Mouse (Mus musculus): Measurements from ENCODE around the gene Tnf.

Tnf gene

DNA sequence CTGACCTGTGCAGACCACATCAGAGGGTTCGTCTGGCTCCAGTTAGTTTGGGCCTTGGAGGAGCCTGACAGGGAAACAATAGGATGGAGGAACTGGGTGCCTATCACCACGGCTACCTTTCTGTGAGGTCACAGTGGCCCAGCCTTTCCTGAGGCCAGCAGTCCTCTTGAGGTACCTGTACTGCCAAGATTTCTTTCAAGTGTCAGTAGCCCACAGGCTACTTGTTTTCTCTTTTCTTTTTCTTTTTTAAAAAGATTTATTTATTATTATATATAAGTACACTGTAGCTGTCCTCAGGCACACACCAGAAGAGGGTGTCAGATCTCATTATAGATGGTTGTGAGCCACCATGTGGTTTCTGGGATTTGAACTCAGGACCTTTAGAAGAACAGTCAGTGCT, 25.8 kb downstream of the Tnf start, which contains the start of gene Aif1:
Gene Aif1 (minus strand): TSS at position 101 of the 400 bp plus-strand sequence.
- no peak for DNase-seq (ENCODE audit: extremely low read depth, insufficient read length, low spot score)

DNA sequence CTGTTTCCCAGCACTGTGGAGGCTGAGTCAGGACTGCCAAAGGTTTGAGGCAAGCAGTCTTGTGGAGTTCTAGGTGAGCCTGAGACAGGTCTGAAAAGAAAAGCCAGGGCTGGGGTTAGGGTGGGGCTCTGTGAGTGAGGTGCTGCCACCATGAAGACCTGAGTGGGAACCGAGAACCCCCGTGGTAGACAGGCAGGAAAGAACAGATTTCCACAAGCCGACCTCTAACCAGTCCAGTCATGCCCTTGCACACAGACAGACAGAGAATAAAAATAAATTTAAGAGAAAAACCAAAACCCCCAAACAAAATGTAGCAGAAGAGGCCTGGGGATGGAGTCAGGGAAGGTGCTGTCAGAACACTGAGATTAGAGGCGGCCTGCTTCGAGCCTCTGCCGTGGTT, 26.4 kb downstream of the Tnf start:
- DNase-seq (ENCODE audit: extremely low read depth, insufficient read length, low spot score), result no peak

DNA sequence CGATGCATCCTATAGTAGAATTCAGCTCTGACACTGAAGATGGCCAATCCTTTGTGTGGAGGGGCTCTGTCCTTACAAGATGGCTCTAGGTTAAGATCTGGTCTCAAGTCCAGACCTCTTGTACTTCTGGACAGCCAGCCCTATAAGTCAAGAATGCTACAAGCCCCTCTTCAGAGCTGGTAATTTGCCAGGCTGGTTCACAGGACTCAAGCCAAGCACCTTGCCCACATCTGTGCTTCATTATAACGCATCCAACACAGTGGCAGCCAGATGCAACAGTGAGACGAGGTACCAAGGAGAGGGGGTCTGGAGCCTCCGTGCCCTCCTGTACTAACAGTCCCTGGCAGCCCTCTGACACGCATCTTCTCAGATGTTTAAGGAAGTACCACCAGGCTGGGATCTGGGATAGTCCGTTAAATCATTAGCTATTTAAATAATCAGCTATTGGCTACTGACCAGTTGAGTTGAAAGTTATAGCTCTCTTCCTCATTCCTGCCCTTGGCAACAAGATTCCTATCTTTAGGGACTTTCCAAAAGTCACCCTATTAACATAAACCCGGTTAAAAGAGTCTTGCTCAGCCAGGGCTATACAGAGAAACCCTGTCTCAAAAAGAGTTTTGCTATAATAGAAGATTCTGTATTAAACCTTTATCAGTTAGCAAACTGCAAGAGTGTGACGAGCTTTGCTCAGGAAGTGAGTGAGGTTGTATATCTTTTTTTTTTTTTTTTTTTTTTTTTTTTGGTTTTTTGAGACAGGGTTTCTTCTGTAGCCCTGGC, 27.4 kb downstream of the Tnf start:
- no peak for DNase-seq (ENCODE audit: extremely low read depth, insufficient read length, low spot score)

DNA sequence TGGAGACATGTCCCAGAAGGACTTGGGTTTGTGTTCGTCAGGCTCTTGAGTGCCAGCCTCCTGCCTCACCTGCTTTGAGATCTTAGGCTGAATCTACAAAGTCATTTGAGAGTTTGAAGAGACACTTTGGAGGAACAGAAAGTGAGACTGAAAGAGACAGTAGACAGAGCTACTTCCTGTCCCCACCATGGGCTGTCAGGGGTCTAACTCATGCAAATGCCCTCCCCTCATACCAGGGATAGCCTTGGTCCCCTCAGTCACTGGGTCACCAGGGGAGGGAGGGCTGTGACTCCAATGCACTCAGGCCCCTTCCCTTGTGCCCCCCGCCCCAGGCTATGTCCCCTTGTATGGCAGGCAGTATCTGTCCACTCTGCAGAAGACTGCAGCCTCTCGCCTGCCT, 28.5 kb downstream of the Tnf start:
- no peak for DNase-seq (ENCODE audit: extremely low read depth, insufficient read length, low spot score)

DNA sequence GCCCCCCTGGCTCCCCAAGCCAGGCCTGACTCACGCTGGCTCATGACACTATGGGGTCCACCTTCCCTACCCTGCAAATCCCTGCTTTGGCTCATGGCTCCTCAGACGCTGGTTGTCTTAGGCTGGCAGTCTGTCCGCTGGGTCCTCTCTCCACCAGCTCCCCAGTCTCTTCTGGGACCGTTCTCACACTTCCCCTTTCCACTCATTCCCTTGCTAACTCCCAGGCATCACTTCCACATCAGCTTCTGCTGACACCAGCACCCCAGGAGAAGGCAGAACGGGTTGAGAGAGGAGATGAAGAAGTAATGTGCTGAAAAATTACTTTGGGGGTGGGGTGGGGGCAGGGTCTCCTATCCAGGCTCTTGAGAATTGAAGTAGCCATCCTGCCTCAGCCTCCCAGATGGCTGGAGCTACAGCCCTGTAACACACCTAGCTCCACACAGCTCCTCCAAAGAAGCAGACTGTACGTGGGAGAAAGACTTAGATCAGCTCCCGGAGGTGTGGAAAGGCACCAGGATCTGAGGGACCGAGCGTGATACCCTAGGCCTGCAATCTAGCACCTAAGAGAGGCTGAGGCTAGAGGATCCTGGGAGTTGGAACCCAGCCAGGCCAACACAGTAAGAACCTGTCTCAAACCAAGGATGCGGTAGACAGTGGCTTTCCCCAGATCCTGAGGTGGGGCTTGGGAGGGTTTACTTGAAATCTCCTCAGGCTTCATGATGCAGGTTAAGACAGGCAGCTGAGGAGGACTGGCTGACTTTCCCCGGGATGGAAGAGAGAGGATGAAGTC, 29.2 kb downstream of the Tnf start:
- DNase-seq (ENCODE audit: extremely low read depth, insufficient read length, low spot score), result no peak

DNA sequence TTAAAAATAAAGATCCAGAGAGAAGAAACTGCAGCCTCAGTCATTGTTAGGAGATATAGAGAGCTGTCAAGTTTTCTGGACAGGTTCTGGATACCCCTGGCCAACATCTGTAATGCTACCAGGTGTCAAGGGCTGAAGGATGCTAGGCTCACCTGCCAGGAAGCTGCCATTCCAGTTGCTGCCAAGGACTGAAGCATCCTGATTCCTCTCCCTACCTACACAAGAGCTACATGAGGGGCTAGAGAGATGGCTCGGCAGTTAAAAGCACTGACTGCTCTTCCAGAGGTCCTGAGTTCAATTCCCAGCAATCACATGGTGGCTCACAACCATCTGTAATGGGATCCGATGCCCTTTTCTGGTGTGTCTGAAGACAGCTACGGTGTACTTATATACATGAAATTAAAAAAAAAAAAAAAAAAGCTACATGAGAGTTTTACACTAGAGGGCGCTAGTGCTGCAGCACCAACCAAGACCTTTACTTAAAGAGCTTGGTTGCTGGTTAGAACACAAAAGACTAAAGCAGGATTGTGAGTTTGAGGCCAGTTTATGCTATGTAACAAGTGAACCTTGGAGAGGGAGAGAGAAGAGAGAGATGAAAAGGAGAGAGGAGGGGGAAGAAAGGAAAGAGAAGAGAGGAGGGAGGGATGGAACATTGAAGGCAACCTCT, 33.1 kb downstream of the Tnf start:
- DNase-seq (ENCODE audit: extremely low read depth, insufficient read length, low spot score), result no peak

DNA sequence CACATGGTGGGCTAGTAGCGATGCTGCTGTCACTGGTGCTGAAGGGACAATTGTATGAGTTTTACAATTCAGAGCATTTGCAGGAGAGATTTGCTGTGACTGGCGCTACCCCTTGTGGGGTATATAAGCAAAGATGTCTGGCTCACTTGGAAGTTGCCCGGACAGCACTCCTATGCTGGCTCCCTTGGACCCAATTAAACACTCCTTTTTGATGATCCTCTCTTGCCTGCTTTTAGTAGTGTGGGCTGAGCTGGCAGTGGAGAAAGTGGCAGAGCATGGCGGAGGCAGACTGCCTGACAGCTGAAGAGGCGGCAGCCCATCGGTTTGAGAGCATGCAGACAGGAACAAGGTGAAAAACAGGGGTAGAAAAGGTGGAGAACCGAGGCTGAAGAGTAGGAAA, 34.0 kb downstream of the Tnf start:
- DNase-seq (ENCODE audit: extremely low read depth, insufficient read length, low spot score), result no peak

DNA sequence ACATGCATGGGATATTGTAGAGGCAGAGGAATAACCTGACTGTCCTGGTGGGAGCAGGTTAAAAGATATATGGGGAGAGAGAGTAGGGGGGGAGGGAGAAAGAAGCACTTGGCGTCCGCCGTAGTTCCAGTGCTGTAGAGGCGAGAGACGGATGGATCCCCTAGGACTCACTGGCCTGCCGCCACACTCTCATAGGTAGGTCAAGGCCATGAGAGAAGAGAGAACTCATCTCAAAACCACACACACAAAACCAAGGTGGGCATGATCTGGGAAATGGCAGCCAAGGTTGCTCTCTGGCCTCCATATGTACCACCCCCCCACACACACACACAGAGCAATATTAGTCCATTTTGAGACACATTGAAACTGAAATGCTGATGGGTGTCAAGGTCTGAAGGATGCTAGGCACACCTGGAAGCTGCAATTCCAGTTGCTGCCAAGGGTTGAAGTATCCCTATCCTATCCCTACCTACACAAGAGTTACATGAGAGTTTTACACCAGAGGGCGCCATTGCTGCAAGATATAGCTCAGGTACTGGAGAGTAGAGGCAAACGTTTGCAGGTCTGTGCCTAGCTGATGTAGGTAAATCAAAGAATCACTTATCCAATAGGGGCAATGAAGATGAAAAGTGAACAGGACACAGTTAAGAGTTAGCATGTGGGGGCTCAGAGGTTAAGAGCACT, 35.3 kb downstream of the Tnf start:
- DNase-seq (ENCODE audit: extremely low read depth, insufficient read length, low spot score), result no peak

DNA sequence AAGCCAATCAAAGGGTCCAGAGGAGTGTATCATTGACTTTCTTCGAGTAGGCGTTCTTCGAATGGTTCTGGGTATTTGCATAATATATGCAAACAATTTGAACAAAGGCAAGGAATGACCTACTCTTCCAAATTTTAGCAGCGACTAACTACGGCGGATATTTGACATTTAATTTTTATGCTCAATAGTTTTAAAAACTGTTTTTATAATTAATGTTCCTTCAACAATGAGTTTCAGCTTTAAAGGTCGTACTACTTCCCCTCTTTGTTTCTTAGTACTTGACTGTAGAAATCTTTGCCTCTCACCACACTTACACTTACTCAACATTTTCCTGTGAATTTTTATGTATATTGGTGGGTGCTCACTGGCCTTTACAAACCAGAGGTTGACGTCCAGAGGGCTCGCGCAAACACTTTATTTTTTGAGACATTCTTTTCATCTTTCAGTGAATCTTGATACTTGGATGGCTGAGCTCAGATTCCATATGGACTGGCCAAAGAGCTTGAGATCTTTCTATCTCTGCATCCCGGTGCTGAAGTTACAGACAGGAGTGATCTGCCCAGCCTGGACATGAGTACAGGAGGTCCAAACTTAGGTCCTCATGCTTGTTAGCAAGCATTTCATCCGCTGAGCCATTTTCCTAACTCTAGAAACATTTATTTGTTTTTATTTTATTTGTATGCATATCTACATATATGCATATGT, 36.2 kb downstream of the Tnf start:
- no peak for DNase-seq (ENCODE audit: extremely low read depth, insufficient read length, low spot score)

DNA sequence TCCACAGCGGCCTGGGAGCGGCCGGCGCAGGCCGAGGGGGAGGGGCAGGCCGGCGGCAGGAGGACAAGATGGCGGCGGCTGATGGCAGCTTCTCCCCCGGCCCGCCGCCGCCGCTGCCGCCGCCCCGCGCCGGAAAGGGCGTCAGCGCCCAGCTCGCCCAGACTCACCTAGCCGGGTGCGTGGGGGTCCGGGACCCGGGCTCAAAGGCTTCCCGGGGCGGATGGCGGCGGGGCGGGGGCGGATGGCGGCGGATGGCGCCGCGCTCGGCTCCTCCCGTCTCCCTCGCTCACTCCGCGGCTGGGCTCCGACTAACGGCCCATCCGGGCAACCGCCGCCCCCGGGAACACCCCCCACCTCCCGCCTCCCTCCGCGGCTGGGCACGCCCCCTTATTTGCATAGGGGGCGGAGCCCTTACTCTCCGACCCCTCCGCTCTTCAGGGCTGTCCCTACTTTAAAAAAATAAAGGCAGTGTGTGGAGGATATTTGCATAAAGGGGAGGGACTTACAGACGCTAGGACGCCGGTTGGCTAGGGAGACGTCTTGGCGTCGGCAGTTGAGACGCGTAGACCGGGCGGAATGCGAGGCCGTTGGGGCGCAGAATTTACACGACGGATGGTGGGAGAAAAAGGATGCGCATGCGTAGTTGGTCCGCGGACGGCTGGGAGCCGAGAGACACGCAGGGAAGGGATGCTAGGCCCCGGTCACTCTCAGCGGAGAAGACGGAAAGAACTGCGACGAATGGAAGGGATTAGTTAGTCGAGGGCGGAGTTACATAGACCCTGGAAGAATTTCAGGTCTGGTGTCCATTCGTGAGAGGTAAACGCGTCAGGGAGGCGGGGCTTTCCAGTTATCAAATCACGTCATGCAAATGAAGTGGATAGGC, 37.0 kb downstream of the Tnf start, which contains the start of gene Prrc2a:
Gene Prrc2a (minus strand): TSS at position 330 of the 883 bp plus-strand sequence.
- DNase-seq (ENCODE audit: extremely low read depth, insufficient read length, low spot score), result peak; percentile 99

DNA sequence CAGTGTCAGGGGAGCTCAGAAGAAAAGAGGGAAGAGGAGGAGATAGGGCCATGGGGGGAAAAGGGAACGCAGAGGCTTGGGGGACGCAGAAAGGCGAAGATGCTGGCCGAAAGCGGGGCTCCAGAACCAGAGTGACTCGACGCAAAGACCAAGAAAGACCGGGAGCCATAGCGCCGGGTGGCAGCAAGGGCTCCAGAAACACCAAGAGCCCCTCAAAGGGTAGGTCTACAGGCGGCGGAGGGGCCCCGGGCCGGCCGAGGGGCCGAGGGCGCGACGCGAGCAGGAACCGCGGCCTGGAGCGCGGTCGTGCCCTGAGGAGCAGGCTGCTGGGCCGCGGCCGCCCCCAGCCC, 37.6 kb downstream of the Tnf start:
- no peak for DNase-seq (ENCODE audit: extremely low read depth, insufficient read length, low spot score)

DNA sequence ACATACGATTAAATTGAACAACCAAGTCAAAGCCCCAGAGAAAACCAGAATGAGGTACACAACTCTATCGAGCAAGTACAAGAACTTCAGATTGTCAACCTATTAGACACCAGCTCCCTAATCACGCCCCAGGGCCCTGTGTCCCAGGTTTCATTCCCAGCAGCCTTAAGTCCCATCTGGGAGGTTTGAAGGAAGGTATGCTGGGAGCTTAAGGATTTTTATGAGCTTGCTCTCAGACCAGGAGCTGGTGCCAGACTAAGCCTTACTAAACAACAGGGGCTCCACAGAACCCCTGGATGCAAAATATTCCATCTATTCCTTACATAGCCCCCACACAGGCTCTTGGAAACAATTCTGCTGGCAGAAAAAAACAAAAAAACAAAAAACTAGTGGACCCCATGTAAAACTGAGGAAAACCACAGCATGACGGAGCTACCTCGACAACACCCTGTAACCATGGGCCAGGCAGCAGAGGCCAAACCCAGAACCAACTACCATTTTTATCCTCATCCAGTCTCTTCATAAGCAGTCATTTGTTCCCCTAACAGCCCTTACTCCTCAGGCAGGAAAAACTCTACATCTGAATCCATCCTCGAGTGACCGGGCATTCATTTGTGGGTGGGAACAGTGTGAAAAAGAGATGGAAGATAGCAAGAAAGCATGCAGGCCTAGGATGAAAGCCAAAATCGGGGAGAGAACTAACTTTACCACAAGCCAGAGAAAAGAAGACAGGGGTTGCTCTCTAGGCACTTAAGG, 38.3 kb downstream of the Tnf start:
- DNase-seq (ENCODE audit: extremely low read depth, insufficient read length, low spot score), result no peak

DNA sequence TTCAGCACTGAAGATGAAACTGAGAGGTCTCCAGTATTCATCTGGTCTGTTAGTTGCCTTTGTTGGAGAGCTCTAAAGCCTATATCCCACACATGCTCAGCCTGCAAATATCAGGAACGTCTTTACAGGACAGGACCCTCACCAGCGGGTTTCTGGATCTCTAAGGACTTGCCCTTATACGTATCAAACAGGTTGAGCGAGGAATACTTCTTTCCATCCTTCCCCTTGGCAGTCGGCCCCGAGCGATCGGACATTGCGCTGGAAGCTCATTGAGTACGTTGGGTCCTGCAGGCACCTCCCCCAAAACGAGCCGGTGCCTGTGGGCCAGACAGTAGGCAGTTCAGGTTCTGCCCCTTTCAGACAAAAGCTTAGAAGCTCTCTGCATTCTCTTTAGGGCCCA, 39.1 kb downstream of the Tnf start:
- no peak for DNase-seq (ENCODE audit: extremely low read depth, insufficient read length, low spot score)

DNA sequence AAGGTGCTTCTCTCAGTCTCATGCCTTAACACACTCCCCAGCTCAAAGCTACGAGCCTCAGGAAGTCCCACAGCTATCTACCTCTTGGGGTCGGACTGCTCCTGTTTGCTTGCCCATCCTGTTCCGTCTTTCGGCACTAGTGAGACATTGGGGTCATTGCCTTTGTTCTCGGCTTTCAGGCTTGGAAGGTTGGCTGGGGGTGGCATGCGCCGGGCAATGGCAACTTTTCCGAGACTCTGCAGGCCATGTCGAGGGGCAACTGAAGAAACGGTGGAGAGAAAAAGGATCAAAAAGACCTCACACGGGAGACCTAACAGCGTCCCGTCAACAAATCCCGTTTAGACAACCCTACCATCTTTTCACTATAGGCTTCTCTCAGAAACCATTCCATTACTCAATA, 39.7 kb downstream of the Tnf start:
- DNase-seq (ENCODE audit: extremely low read depth, insufficient read length, low spot score), result no peak

DNA sequence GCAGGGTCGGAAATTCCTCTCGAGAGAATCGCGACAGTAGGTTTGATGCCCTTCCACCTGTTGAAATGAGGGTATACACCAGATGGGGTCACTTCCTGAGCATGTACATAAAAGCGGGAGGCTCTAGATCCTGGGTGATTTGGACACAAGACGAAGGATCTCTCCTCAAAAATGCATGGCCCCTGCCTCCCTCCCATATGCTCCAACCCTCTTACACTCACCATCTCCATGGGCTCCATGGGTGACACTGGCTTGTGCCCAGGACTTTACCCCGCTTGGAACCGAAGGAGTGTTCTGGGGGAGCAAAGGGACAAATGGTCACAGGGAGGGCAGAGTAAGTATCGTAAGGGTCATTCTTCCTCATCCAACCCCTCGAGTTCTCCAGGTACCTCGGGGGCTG, 40.4 kb downstream of the Tnf start:
- no peak for DNase-seq (ENCODE audit: extremely low read depth, insufficient read length, low spot score)

DNA sequence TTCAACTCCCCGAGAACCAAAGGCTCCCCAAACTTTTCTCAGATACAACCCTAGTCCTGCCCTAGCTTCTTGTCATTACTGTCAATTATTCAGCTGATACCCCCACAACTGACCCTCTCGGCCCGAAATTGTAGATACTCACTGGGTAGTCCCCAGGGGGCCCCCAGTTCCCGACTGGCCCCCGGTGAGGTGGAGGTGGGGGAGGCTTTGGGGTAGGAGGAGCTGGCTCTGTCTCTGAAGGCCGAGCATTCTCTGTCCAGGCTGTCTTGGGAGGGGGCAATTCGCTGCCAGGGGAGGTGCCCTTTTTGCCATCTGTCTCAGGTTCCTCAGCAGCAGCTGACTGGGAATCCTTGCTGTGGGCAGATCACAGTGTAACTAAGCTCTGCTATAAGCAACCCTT, 42.2 kb downstream of the Tnf start:
- DNase-seq (ENCODE audit: extremely low read depth, insufficient read length, low spot score), result no peak

DNA sequence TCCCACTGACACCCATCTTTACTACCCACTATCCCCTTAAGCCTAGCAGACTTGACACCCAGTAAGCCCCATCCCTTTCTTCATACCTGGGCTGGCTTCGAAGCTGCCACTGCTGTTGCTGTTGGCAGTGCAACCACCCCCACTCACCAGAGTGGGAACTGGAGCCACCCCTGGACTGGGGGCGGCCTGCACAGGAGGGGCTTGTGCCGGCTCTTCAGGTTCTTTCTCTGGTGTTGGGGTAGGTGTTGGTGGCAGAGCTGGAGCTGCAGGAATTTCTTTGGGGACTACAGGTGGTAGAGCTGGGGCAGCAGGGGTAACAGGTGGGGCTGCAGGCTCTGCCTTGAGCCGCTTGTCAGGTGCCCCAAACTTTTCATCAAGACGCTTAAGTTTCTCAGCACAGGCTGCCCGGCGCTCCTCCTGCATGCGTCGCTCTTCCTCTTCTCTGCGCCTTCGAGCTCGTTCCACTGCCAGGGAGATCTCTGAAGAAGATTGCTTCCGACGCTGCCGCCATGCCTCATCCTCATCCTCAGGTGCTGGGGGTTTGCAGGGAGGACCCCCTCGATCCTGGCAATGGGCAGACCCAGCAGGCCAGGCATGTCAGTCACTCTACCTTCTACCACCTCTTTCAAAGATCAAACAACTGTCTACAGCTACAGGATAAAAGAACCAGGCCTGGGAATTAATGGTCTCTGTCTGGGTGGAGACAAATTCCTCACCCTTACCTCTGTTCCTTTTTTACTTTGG, 42.8 kb downstream of the Tnf start:
- DNase-seq (ENCODE audit: extremely low read depth, insufficient read length, low spot score), result no peak

DNA sequence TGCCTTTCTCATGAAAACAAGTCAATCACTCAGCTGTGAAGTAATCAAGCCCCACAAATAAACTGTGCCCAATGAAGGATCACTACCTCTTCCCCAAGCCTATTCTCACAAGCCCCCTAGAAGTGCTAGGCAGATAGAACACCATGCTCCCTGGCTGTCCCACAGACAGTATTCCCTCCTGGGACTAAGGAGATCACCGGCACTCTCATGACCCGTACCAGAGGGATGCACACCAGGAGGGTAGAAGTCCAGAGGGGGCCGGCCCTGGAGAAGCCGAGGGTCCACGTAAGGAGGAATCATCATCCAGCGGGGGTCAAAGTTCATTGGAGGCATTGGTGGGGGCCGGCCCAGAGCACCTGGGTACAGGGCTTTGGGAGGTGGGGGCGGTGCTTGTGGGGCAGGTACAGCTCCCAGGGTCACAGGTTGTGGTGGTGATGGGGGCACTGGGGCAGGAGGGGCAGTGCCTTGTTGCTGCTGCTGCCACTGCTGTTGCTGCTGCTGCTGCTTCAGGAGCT, 44.1 kb downstream of the Tnf start:
- no peak for DNase-seq (ENCODE audit: extremely low read depth, insufficient read length, low spot score)

Data from 3134 (cell line).